Mouse (Mus musculus) layer of hippocampus, postnatal 36 days (tissue): ENCODE data around the gene Zfp661. TPM values are rescaled to one million over a fixed set of nuclear protein-coding genes. Genes with fewer than 3 reads are reported as not detected.

Experiments
- DNase-seq, 2 experiments: peaks; one replicate each; pipeline ENCODE4 v3.0.0; 2022
- total RNA-seq, 2 experiments: library from RNA; stranded (reverse); gene quantifications; 2 replicates each; pipeline ENCODE4 v1.2.3; 2021

Gene Zfp661
- total RNA-seq, 2 experiments from 2014 or later = 7.4 to 8.8 TPM

DNA sequence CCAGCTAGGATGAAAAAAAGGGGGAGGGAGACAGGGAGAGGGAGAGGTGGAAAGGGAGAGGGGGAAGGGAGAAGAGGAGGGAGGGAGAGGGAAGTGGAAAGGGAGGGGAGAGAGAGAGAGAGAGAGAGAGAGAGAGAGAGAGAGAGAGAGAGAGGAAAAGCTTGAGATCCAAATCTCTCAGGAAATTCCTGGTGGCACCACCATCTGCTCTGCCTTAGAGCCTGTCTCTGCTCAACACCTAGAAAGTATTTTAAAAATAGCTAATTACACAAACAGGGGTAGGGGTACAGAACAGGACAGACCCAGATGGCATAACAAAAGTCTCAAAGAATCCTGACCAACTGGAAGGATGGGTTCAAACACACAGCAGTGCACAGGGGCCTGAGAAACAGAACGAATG, 36.4 kb downstream of the Zfp661 start:
- DNase-seq = no peak

DNA sequence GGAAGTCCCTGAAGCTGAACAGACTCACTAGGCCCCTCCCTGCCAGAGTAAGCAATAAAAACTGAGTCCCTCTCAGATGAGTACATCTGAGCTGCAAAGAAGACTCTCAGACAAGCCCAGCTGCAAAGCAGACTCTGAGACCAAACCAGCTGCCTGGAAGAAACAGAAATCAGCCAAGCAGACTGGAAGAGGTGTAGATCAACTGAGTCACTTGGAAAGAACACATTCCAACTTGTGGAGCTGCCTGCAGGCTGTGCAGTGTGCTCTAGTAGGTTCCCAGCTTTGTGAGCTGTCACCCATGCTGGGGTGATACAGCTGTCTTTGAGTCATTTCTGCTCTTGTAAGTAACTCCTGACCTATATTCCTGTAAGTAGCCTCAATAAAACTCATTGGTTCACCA, 37.2 kb downstream of the Zfp661 start:
- no peak for DNase-seq

DNA sequence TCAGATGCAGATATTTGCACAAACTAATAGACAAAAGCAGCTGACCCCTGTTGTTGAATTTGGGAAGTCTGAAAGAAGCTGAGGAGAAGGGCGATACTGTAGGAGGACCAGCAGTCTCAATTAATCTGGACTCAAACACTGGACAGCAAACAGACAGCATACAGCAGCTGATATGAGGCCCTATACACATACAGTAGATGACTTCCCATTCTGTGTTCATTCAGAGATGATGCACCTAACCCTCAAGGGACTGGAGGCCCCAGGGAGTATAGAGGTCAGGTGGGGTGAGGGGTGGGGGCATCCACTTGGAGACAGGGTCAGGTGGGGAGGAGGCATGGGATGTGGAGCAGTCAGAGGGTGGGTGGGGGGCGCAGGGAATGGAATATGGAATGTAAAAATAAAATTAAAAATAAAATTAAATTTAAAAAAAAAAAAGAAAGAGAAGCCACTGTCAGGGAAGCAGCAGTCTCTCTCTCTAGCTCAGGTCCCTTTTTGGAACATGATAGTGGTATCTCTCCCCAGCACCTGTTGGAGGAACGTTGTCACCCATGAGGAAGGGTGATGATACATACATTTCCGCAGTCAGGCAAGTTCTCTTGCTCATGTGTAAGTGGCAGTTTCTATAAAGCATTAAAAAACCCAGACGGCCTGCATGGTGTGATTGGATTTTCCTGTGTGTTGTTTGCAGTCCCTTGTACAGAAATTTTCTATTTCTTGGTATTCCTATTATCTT, 38.4 kb downstream of the Zfp661 start:
- no peak for DNase-seq

DNA sequence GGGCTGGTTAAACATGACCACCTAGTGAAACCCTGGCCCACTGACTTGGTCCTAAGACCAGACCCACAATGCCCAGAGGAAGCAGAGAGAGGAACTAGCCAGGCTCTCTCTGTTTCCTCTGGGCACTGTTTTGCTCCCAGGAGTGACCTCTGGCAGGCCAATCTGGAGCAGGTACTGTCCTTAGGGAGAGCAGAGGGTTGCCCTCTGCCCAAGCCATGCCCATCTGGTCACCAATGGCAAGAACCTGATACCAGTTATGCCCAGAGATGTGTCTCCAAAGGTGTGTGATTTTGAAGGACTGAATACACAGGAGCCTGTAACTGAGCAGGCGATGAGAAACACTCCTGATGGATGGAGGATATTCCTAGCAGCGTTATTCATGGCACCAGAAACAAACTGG, 45.2 kb downstream of the Zfp661 start:
- no peak for DNase-seq

DNA sequence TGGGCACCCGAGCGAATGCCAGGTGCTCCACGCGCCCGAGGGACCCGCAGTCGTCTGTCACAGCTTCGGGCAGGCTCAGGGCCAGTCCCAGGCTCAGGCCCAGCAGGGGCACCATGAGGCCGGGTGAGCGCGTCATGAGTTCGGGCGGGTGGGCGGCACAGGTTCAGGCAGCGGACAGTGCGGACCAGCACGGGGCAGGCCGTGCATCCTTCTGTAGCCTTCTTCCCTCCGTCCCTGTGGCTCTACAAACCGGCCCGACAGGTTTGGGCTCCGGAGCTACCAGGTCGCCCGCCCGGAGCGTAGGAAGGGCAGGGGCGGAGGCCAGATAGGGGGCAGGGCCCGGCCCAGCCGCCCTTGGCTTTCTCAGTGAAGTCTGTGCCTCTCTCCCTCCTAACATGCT, 45.7 kb downstream of the Zfp661 start, which contains the start of gene Prom2:
Gene Prom2, minus strand, starts transcription at position 283 of the 400 bp plus-strand sequence.
- no peak for DNase-seq

DNA sequence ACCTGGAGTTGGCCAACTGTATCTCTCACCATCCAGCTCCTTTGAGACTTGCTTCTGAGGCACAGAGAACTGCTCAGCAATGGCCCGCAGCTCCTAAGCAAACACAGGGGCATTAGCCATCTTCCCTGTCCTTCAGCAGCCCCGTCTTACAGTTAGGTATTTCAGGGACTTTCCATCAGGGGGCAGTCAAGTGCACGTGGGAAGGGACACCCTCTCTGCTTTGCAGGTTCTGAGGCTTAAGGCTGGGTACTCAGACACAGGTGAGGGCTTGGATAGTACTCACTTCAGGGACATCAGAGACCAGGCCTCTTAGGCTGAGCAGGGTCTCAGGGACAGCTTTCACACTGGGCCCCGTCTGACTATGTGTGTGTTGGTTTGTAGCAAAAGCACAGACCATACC, 47.4 kb downstream of the Zfp661 start:
- no peak for DNase-seq

DNA sequence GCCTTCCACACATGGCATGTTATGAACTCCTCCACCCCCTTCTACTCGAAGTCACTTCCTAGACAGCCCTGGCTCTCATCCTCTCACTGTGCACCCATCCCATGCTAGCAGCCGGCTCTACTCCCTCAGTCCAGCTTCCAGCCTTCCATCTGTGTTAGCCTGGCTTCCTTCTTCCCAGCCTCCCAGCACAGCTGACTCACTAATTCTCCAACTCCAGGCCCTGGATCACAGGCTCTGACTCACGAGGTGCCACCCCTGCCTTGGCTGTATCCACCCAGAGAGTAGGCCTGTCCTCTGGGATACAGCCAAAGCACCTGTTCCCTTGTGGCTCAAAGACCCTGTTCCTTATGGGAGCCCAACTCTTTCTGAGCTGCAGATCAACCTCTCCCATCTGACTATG, 49.3 kb downstream of the Zfp661 start:
- DNase-seq = peak; percentile 36 to 39

DNA sequence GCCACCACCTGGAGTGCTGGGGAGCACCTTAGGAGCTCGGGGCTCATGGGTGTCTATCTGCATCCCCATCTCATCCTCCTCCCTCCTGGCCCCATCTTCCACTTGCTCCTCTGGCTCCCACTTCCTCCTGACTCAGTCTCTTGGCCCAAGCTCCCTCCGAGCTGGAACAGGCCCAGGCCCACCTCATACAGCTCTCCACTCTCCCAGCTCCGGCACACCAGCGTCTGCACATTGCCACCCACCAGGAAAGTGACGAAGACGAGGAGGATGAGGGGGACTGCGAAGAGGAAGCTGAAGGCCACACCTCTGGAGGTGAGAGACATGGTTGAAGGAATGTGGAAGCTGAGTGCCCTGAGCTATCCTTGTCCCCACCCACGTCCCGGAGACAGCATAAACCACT, 51.5 kb downstream of the Zfp661 start:
- no peak for DNase-seq

DNA sequence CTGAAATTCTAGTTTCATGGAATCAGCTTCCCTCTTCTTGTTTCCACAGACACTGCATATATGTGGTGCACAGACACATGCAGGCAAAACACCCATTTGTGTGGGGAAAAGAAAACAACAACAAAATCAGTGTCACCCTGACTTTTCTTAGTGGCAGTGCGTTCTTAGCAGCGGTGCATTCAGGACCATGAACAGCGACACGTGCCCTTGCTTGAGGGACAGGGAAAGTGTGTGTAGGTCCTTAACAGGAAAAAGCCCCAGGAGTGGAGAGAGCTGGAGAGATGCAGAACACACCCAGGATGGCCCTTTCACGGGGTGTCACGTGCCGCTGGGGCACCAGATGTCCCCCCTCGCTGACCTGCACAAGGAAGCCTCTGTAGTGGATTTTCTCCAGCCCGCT, 54.5 kb downstream of the Zfp661 start:
- no peak for DNase-seq

DNA sequence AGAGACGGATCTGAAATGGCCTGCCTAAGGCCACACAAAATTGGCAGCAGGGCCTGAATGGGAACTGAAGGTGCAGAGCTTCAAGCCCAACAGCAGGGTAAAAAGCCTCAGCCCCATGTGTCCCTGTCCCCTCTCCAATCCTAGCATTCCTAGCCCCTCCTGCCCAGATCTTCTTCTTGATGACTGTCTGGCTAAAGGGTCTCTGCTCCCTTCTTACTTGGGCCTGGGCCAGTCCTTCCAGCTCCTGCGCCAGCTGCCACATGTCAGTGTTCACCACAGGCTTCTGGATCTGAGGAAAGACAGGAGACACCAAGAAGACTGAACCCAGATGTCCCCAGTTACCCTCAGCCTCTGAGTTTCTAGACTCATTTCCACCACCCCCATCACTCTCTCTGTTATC, 55.3 kb downstream of the Zfp661 start:
- no peak for DNase-seq

DNA sequence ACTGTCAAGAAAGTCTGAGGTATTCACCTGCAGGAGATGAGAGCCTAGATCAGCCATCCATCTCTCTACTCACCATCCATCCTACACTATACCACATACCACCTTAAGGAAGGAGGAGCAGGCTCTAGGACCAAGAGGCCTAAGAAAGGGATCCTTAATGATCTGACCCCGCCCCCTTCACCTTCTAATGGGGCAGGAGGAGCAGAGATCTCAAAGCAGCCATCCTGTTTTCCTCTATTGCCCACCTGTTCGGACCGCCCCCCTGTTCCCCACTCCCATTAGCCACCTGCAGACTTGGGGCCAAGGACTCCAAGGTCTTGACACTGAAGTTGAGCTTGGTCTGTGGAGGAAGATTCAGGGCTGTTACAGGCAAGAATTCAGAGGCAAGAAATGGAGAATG, 56.5 kb downstream of the Zfp661 start:
- no peak for DNase-seq

DNA sequence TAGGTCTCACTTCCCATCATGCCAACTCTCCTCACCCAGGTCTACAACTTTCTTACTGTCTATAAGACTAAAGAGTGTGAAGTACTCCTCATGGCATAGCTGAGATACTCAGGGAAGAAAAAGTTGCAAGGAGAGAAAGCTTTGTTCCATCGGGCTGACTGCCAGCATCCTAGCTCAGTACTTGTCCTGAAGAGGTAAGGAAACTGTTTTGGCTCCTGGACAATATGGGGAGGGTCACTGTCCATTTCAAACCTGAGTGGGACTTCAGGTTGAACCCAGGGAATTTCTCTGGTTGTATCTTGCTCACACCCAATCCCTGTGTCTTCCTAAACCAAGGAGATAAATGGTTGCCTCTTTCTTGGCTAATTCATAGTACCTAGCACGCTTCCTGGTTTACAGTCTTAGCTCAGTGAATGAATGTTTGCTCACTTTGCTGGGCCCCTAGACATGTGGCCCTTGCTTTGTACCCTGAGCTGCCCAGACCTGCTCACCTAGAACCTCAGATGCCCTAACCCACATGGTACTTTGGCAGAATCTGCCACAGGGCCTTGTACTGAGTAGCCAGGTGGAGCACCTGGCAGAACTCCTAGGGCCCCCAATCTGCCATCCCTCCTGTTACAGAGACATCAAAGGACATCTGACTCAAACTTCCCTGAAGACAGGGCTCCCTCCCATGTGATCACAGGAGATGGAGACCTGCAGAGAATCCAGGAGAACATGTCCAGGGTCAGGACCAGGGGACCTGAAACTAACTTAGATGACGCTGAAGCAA, 61.7 kb downstream of the Zfp661 start:
- DNase-seq = no peak

Other genes starting within 250 kb of the Zfp661 start
- not detected for gene Astl, start 248.5 kb downstream of the Zfp661 start, total RNA-seq
- under 1 TPM in 1 of 2 experiments, not detected in 1; 0.07 TPM for gene Adra2b, start 223.9 kb downstream of the Zfp661 start, total RNA-seq
- under 1 TPM in 1 of 2 experiments, not detected in 1; 0.20 TPM for gene Gpat2, start 161.9 kb downstream of the Zfp661 start, total RNA-seq
- gene Fahd2a, start 142.5 kb downstream of the Zfp661 start, total RNA-seq = 10 to 100 TPM; 15.8 to 18.9 TPM
- 10 to 100 TPM; 59.6 to 61.7 TPM for gene Kcnip3, start 65.0 kb downstream of the Zfp661 start, total RNA-seq
- under 1 TPM; 0.07 to 0.08 TPM for gene Prom2, start 45.6 kb downstream of the Zfp661 start, total RNA-seq
- gene Mrps5, start 128 bp upstream of the Zfp661 start, total RNA-seq = 10 to 100 TPM; 89.1 to 99.2 TPM
- gene Mal, start 69.6 kb upstream of the Zfp661 start, total RNA-seq = 100 to 1,000 TPM; 148 to 160 TPM
- gene Mall, start 142.8 kb upstream of the Zfp661 start, total RNA-seq = under 1 TPM; 0.45 to 0.86 TPM
- 10 to 100 TPM; 18.3 to 21.0 TPM for gene Nphp1, start 201.8 kb upstream of the Zfp661 start, total RNA-seq
- gene Mtln, start 205.4 kb upstream of the Zfp661 start, total RNA-seq = 10 to 100 TPM; 54.5 to 57.6 TPM
- under 1 TPM; 0.37 to 0.38 TPM for gene Bub1, start 244.8 kb upstream of the Zfp661 start, total RNA-seq